ENCODE assay signal across 7 mouse cellular contexts in the genomic region with DNA sequence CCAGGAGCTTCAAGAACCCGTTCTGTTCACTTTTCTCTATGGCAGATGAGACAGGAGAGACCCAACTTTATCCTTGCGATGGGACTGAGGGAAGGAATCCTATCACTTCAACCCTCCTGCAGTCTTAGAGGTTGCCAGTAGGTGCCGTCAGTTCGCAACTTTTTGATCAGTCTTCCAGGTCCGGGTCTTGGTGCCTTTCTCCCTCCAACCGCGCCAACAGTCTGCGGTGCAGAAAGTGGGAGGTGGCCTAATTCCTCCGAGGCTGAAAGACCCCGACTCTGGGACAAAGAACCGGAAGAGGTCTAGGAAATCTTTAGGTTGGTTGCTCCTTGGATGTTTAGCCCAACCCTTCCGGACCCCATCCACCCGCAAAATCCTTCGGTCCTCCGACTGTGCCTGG. TPM values are rescaled to one million over a fixed set of nuclear protein-coding genes. Genes with fewer than 3 reads are reported as not detected.
DNase-seq lines count a peak whose midpoint lies in the region; ATAC-seq lines count a peak whose summit lies in the region.

No protein-coding gene starts in this region.

- peak; percentile 92 for DNase-seq in adipocyte (ENCODE audit: low spot score)
- DNase-seq in gastrocnemius, postnatal 14 days = peak; percentile 80
- peak; percentile 79 to 85 for DNase-seq in left cerebral cortex, postnatal 14 days (ENCODE audit: low spot score in 2 of 2)
- DNase-seq in right cerebral cortex, postnatal 14 days = peak; percentile 75

- ATAC-seq in common myeloid progenitor, adult 5-6 weeks (replicated peaks; ENCODE audit: low read depth, poor library complexity, severe bottlenecking) = peak; percentile 64
- peak; percentile 77 for ATAC-seq in inflammation-experienced regulatory T-cells, adult 6 months
- peak; percentile 81 for ATAC-seq in megakaryocyte-erythroid progenitor cell, adult 5-6 weeks (replicated peaks; ENCODE audit: low FRiP score, low TSS enrichment, poor library complexity, severe bottlenecking)

- intact Hi-C loops in gastrocnemius, postnatal 14 days (cut with DNase I; ENCODE audit: low total_unique reads) = loop anchor here (2.0 to 5.0 kb wide), 2 partner anchors 83 to 109 kb away; no protein-coding TSS in a partner anchor
- intact Hi-C loops in left cerebral cortex, postnatal 14 days (cut with DNase I) = loop anchor here (1.0 to 5.0 kb wide), 4 partner anchors 57 to 119 kb away; a partner anchor contains a TSS

RNA-seq across cellular contexts. Expression of a gene that starts 1.3 kb away (rescaled TPM):
- total RNA-seq in common myeloid progenitor, adult 5-6 weeks (2017) = 177 and 183 TPM in 2 replicates
- total RNA-seq in gastrocnemius, postnatal 14 days (2021) = 100 to 1,000 TPM in 1 of 2 experiments, 10 to 100 TPM in 1; 76.9 to 104 TPM
- 10 to 100 TPM in 2 of 3 experiments, under 1 TPM in 1; 0.09 to 20.6 (median 14.8) TPM for polyA plus RNA-seq in inflammation-experienced regulatory T-cells, adult 6 months (2017; shearing (Covaris generic))
- 100 to 1,000 TPM in 1 of 2 experiments, 10 to 100 TPM in 1; 98.7 to 107 TPM for total RNA-seq in left cerebral cortex, postnatal 14 days (2021)
- 15.9 and 22.9 TPM in 2 replicates for total RNA-seq in megakaryocyte-erythroid progenitor cell, adult 5-6 weeks (2014; fragmentation: Nextera tagmentation)
- total RNA-seq in megakaryocyte-erythroid progenitor cell, adult 5-6 weeks (2017) = 23.5 and 68.2 TPM in 2 replicates

RNA-seq across cellular contexts. Expression of a gene that starts 15.8 kb away (rescaled TPM):
- total RNA-seq in common myeloid progenitor, adult 5-6 weeks (2017) = 622 and 650 TPM in 2 replicates
- total RNA-seq in gastrocnemius, postnatal 14 days (2021) = 10 to 100 TPM; 13.8 to 16.9 TPM
- 100 to 1,000 TPM in 1 of 3 experiments, 10 to 100 TPM in 2; 34.9 to 332 (median 36.3) TPM for polyA plus RNA-seq in inflammation-experienced regulatory T-cells, adult 6 months (2017; shearing (Covaris generic))
- total RNA-seq in left cerebral cortex, postnatal 14 days (2021) = 1 to 10 TPM; 4.1 to 4.9 TPM
- 363 and 371 TPM in 2 replicates for total RNA-seq in megakaryocyte-erythroid progenitor cell, adult 5-6 weeks (2014; fragmentation: Nextera tagmentation)
- total RNA-seq in megakaryocyte-erythroid progenitor cell, adult 5-6 weeks (2017) = 444 and 492 TPM in 2 replicates

RNA-seq across cellular contexts. Expression of a gene that starts 49.3 kb away (rescaled TPM):
- total RNA-seq in common myeloid progenitor, adult 5-6 weeks (2017) = 0.68 and 1.0 TPM in 2 replicates
- under 1 TPM in 1 of 2 experiments, not detected in 1; 0.10 TPM for total RNA-seq in gastrocnemius, postnatal 14 days (2021)
- polyA plus RNA-seq in inflammation-experienced regulatory T-cells, adult 6 months (2017; shearing (Covaris generic)) = under 1 TPM; 0.30 to 0.58 (median 0.51) TPM
- total RNA-seq in left cerebral cortex, postnatal 14 days (2021) = under 1 TPM; 0.33 to 0.34 TPM
- not detected in 2 replicates for total RNA-seq in megakaryocyte-erythroid progenitor cell, adult 5-6 weeks (2014; fragmentation: Nextera tagmentation)
- not detected in 2 replicates for total RNA-seq in megakaryocyte-erythroid progenitor cell, adult 5-6 weeks (2017)

RNA-seq across cellular contexts. Expression of a gene that starts 57.0 kb away (rescaled TPM):
- not detected in 2 replicates for total RNA-seq in common myeloid progenitor, adult 5-6 weeks (2017)
- not detected for total RNA-seq in gastrocnemius, postnatal 14 days (2021)
- polyA plus RNA-seq in inflammation-experienced regulatory T-cells, adult 6 months (2017; shearing (Covaris generic)) = not detected
- total RNA-seq in left cerebral cortex, postnatal 14 days (2021) = 1 to 10 TPM; 2.8 to 3.1 TPM
- not detected in 2 replicates for total RNA-seq in megakaryocyte-erythroid progenitor cell, adult 5-6 weeks (2014; fragmentation: Nextera tagmentation)
- not detected in 2 replicates for total RNA-seq in megakaryocyte-erythroid progenitor cell, adult 5-6 weeks (2017)

Comparison
In these comparisons a context has a peak if more than half of its experiments do, and no peak if none do; other contexts are left out.
1. Peak in every context shown above with its lines: DNase-seq and ATAC-seq.
2. RNA of a gene that starts 15.8 kb away (total RNA-seq): 622 to 650 TPM in common myeloid progenitor, adult 5-6 weeks and 363 to 492 TPM in megakaryocyte-erythroid progenitor cell, adult 5-6 weeks; 13.8 to 16.9 TPM in gastrocnemius, postnatal 14 days and 4.1 to 4.9 TPM in left cerebral cortex, postnatal 14 days; every median in the first group is over 10 times any median in the second.